Mouse (Mus musculus) embryonic facial prominence, embryonic 10.5 days (tissue): Measurements from ENCODE around the gene Zfp810. TPM values are rescaled to one million over a fixed set of nuclear protein-coding genes. Genes with fewer than 3 reads are reported as not detected.

ENCODE experiments used
- DNase-seq: peaks from one replicate; pipeline ENCODE4 v3.0.0-alpha.2; 2017; ENCODE audit warnings: low spot score
- H3K27ac ChIP-seq: fragments of 300-500 bp; sonication (generic); replicated peaks from 2 replicates; pipeline ENCODE4 v1.5.1; 2016; ENCODE audit warnings: mild to moderate bottlenecking
- H3K27me3 ChIP-seq: fragments of 300-500 bp; sonication (generic); replicated peaks from 2 replicates; pipeline ENCODE4 v1.6.1; 2016; ENCODE audit warnings: low read depth, mild to moderate bottlenecking; ENCODE audit not compliant: poor library complexity, severe bottlenecking
- H3K36me3 ChIP-seq: fragments of 300-500 bp; sonication (generic); replicated peaks from 2 replicates; pipeline ENCODE4 v1.6.1; 2016; ENCODE audit warnings: mild to moderate bottlenecking, moderate library complexity
- H3K4me1 ChIP-seq: fragments of 300-500 bp; sonication (generic); 2 replicates; pipeline ENCODE4 v1.6.1; 2016
- H3K4me3 ChIP-seq: fragments of 300-500 bp; sonication (generic); 2 replicates; pipeline ENCODE4 v1.5.1; 2016; ENCODE audit warnings: mild to moderate bottlenecking, moderate library complexity
- H3K9me3 ChIP-seq: fragments of 300-500 bp; sonication (generic); 2 replicates; pipeline ENCODE4 v1.6.1; 2016; ENCODE audit warnings: mild to moderate bottlenecking
- WGBS: fragments of 180-500 bp; shearing (Covaris S2); methylation state at CpG from one replicate; pipeline ENCODE4 v1.1.7; 2016; 5-methylcytosine and 5-hydroxymethylcytosine counted together
- polyA plus RNA-seq: library from polyadenylated mRNA; unstranded; fragments of >200 nt; fragmentation: Nextera tagmentation; extraction: Ambion mirVana; gene quantifications from 2 replicates; pipeline ENCODE4 v1.2.1, GENCODE M21; 2016

Gene Zfp810
- polyA plus RNA-seq, 1 experiment from 2014 or later, result 29.7 TPM

DNA sequence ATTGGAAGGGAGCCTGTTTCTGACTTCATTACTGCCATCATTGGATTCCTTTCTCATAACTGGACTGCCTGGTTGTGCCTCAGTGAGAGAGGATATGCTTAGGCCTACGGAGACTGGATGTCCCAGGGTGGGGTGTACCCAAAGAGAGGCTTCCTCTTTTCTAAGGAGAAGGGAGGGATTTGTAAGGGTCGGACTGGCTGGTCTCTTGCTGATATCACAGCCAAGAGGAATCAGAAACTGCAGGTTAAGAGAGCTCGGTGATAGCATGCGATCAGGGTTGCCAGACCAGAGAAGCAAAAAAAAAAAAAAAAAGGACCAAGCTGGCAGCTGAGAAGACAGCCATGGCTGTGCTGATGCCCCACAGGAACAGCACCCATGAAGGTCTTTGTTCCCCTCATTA, 50.9 kb downstream of the Zfp810 start:
- Histone ChIP-seq H3K27ac (no peak overlapping the region), H3K4me3 (no peak overlapping the region), H3K4me1 (no peaks in the 10 kb centered on the region), H3K36me3 (peaks cover 69% of the 10 kb centered on the region), H3K9me3 (peaks cover 39% of the 10 kb centered on the region), H3K27me3 (no peaks in the 10 kb centered on the region)
- 91% methylated on average over 4 of the region's 4 CpGs for WGBS
- no peak for DNase-seq

- DNase-seq, result no peak
- Histone ChIP-seq H3K4me3 (no peak overlapping the region), H3K9me3 (peaks cover 42% of the 10 kb centered on the region), H3K27ac (no peak overlapping the region), H3K4me1 (no peaks in the 10 kb centered on the region), H3K36me3 (peaks cover 98% of the 10 kb centered on the region), H3K27me3 (no peaks in the 10 kb centered on the region)
- WGBS, result 91% methylated on average over 2 of the region's 2 CpGs
Measured at GRCm38 (mm10) chr9:22244242-22244641, 63.2 kb downstream of the Zfp810 start.

DNA sequence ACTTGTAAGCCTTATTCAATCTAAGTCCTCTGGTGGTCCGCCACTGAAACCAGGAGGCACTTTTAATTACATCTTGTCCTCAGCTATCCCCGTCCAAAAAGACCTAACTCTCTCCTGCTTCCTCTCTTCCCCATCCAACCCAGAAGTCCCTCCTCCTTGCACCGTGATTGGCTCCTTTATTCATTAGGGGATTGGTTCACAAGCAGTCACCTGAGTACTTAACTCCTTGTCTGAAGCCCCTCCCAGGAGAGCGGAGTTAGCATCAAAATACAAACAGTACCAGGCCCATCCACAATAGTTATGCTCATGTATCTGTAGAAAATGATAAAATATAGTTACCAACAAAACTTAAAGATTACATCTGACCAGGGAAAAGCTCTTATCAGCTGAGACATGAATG, 67.4 kb downstream of the Zfp810 start:
- WGBS, result 91% methylated on average over 4 of the region's 4 CpGs
- Histone ChIP-seq H3K27me3 (no peaks in the 10 kb centered on the region), H3K4me3 (no peak overlapping the region), H3K4me1 (no peaks in the 10 kb centered on the region), H3K9me3 (peaks cover 12% of the 10 kb centered on the region; the same call in 1 of the 2 replicates), H3K36me3 (peaks cover 97% of the 10 kb centered on the region), H3K27ac (no peak overlapping the region)
- DNase-seq, result no peak

- DNase-seq, result no peak
- Histone ChIP-seq H3K27me3 (no peaks in the 10 kb centered on the region), H3K9me3 (no peaks in the 10 kb centered on the region; the same call in 1 of the 2 replicates)
Measured at GRCm38 (mm10) chr9:22230556-22230955, 76.9 kb downstream of the Zfp810 start.

GRCm38 (mm10) chr9:22230061-22230460, 77.4 kb downstream of the Zfp810 start:
- no peak for DNase-seq
- no peaks in the 10 kb centered on the region for H3K27me3 ChIP-seq
- H3K36me3 ChIP-seq, result peaks cover 12% of the 10 kb centered on the region
- no peak overlapping the region for H3K27ac ChIP-seq
- no peaks in the 10 kb centered on the region; the same call in 1 of the 2 replicates for H3K9me3 ChIP-seq
- no peak overlapping the region for H3K4me3 ChIP-seq
- WGBS, result 92% methylated on average over 3 of the region's 3 CpGs
- peaks cover 5% of the 10 kb centered on the region; the same call in 1 of the 2 replicates for H3K4me1 ChIP-seq

More at GRCm38 (mm10) chr9:22230556-22230955, 76.9 kb downstream of the Zfp810 start:
- Histone ChIP-seq H3K36me3 (peaks cover 17% of the 10 kb centered on the region), H3K4me3 (no peak overlapping the region), H3K4me1 (peaks cover 5% of the 10 kb centered on the region; the same call in 1 of the 2 replicates), H3K27ac (no peak overlapping the region)

- peaks cover 5% of the 10 kb centered on the region; the same call in 1 of the 2 replicates for H3K4me1 ChIP-seq
- no peaks in the 10 kb centered on the region for H3K27me3 ChIP-seq
- no peak overlapping the region for H3K27ac ChIP-seq
- no peak overlapping the region for H3K4me3 ChIP-seq
- WGBS, result 91% methylated on average over 7 of the region's 7 CpGs
- no peak for DNase-seq
- H3K9me3 ChIP-seq, result no peaks in the 10 kb centered on the region; the same call in 1 of the 2 replicates
- peaks cover 8% of the 10 kb centered on the region; the same call in 1 of the 2 replicates for H3K36me3 ChIP-seq
Measured at GRCm38 (mm10) chr9:22229386-22230026, 77.9 kb downstream of the Zfp810 start.

- peaks cover 5% of the 10 kb centered on the region; the same call in 1 of the 2 replicates for H3K4me1 ChIP-seq
- H3K9me3 ChIP-seq, result no peaks in the 10 kb centered on the region; the same call in 1 of the 2 replicates
- no peak overlapping the region for H3K4me3 ChIP-seq
- H3K27me3 ChIP-seq, result no peaks in the 10 kb centered on the region
- H3K27ac ChIP-seq, result no peak overlapping the region
- WGBS, result 93% methylated on average over 15 of the region's 15 CpGs
- peak; percentile 10 for DNase-seq
- H3K36me3 ChIP-seq, result peaks cover 4% of the 10 kb centered on the region; the same call in 1 of the 2 replicates
Measured at GRCm38 (mm10) chr9:22226846-22227245, 80.6 kb downstream of the Zfp810 start.

Other genes with a start within 250 kb of the Zfp810 start
- not detected in 2 replicates for gene Gm49318, start 236.4 kb downstream of the Zfp810 start, polyA plus RNA-seq
- gene Zfp653, start 236.3 kb downstream of the Zfp810 start, polyA plus RNA-seq, result 9.1 and 10.2 TPM in 2 replicates
- gene Ecsit, start 222.2 kb downstream of the Zfp810 start, polyA plus RNA-seq, result 38.6 and 41.7 TPM in 2 replicates
- 1.3 and 3.1 TPM in 2 replicates for gene Cnn1, start 208.4 kb downstream of the Zfp810 start, polyA plus RNA-seq
- gene Elof1, start 190.5 kb downstream of the Zfp810 start, polyA plus RNA-seq, result 241 and 245 TPM in 2 replicates
- 16.6 and 17.5 TPM in 2 replicates for gene Acp5, start 171.9 kb downstream of the Zfp810 start, polyA plus RNA-seq
- 45.1 and 48.2 TPM in 2 replicates for gene Pigyl, start 150.8 kb downstream of the Zfp810 start, polyA plus RNA-seq
- 0.24 and 0.26 TPM in 2 replicates for gene Zfp872, start 119.6 kb downstream of the Zfp810 start, polyA plus RNA-seq
- gene Zfp809, start 81.9 kb downstream of the Zfp810 start, polyA plus RNA-seq, result 11.2 and 12.7 TPM in 2 replicates
- gene Zfp599, start 47.8 kb downstream of the Zfp810 start, polyA plus RNA-seq, result 8.3 and 9.3 TPM in 2 replicates
- gene Anln, start 81.5 kb upstream of the Zfp810 start, polyA plus RNA-seq, result 41.6 TPM in 2 replicates
- gene 9530077C05Rik, start 103.9 kb upstream of the Zfp810 start, polyA plus RNA-seq, result 6.2 and 6.8 TPM in 2 replicates
- gene Gm17545, start 146.6 kb upstream of the Zfp810 start, polyA plus RNA-seq, result not detected in 2 replicates
- gene Rp9, start 162.1 kb upstream of the Zfp810 start, polyA plus RNA-seq, result 46.9 and 51.0 TPM in 2 replicates
- 11.9 and 12.9 TPM in 2 replicates for gene Bbs9, start 168.1 kb upstream of the Zfp810 start, polyA plus RNA-seq